Mouse (Mus musculus) forebrain, embryonic 15.5 days (tissue): ENCODE data around the gene Klk9. TPM values are rescaled to one million over a fixed set of nuclear protein-coding genes. Genes with fewer than 3 reads are reported as not detected.

ENCODE experiments used
- ATAC-seq: fragments of 200-750 bp; cut with Nextera tagmentation; replicated peaks from 2 replicates; pipeline ENCODE4 v1.8.0; 2017; ENCODE audit warnings: mild to moderate bottlenecking, moderate TSS enrichment, moderate library complexity
- H3K27ac ChIP-seq: fragments of 300-500 bp; sonication (generic); replicated peaks from 2 replicates; pipeline ENCODE4 v1.5.1; 2015; ENCODE audit warnings: mild to moderate bottlenecking, inconsistent platforms
- H3K27me3 ChIP-seq: fragments of 300-500 bp; sonication (generic); 2 replicates; pipeline ENCODE4 v1.6.1; 2015; ENCODE audit warnings: inconsistent platforms
- H3K36me3 ChIP-seq: fragments of 300-500 bp; sonication (generic); 2 replicates; pipeline ENCODE4 v1.6.1; 2015; ENCODE audit warnings: mild to moderate bottlenecking, inconsistent platforms
- H3K4me1 ChIP-seq: fragments of 300-500 bp; sonication (generic); 2 replicates; pipeline ENCODE4 v1.6.1; 2015; ENCODE audit warnings: inconsistent platforms
- H3K4me2 ChIP-seq: fragments of 300-500 bp; sonication (generic); replicated peaks from 2 replicates; pipeline ENCODE4 v1.6.1; 2015; ENCODE audit warnings: mild to moderate bottlenecking, inconsistent platforms
- H3K4me3 ChIP-seq: fragments of 300-500 bp; sonication (generic); 2 replicates; pipeline ENCODE4 v1.5.1; 2015; ENCODE audit warnings: mild to moderate bottlenecking, inconsistent platforms
- H3K9ac ChIP-seq: fragments of 300-500 bp; sonication (generic); replicated peaks from 2 replicates; pipeline ENCODE4 v1.6.1; 2015; ENCODE audit warnings: mild to moderate bottlenecking, inconsistent platforms
- H3K9me3 ChIP-seq: fragments of 300-500 bp; sonication (generic); 2 replicates; pipeline ENCODE4 v1.6.1; 2016; ENCODE audit warnings: inconsistent platforms
- WGBS: fragments of 180-500 bp; shearing (Covaris S2); methylation state at CpG from one replicate; pipeline ENCODE4 v1.1.7; 2015; ENCODE audit warnings: mixed read lengths; 5-methylcytosine and 5-hydroxymethylcytosine counted together
- polyA plus RNA-seq: library from polyadenylated mRNA; unstranded; fragments of >200 nt; fragmentation: Nextera tagmentation; extraction: Ambion mirVana; gene quantifications from 2 replicates; pipeline ENCODE4 v1.2.1, GENCODE M21; 2015

The Klk9 gene
- polyA plus RNA-seq, result not detected in 2 replicates

DNA sequence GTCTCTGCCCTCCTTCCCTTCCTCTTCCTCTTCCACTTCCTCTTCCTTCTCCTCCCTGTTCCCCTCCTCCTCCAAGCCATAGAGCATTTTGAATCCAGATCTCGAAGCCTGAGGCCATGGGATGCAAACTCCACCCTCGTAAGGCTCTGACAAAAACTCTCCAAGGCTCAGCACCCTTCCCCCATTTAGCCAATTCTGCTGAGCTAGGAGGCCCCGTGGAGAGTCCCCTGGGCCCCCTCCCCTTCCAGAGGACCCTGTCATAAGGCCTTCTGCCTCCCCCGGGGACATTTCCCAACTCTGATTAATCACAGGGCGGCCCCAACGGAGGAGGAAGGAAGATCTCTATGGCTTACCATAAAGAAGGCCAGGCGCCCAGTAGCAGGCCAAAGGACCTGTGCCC, at the start of gene Klk9:
Klk9 (plus strand) TSS at position 301 of the 400 bp plus-strand sequence.
- H3K27me3 ChIP-seq, result peaks cover 20% of the 10 kb centered on the region; the same call in 1 of the 2 replicates
- H3K4me3 ChIP-seq, result no peak within 1 kb of the TSS
- H3K36me3 ChIP-seq, result no peaks in the 10 kb centered on the region
- 77% methylated on average over 7 of the region's 7 CpGs for WGBS
- no peak within 1 kb of the TSS for H3K4me2 ChIP-seq
- no peak for ATAC-seq
- H3K9ac ChIP-seq, result no peak within 1 kb of the TSS
- H3K4me1 ChIP-seq, result peaks cover 6% of the 10 kb centered on the region
- no peaks in the 10 kb centered on the region for H3K9me3 ChIP-seq
- H3K27ac ChIP-seq, result no peak within 1 kb of the TSS

DNA sequence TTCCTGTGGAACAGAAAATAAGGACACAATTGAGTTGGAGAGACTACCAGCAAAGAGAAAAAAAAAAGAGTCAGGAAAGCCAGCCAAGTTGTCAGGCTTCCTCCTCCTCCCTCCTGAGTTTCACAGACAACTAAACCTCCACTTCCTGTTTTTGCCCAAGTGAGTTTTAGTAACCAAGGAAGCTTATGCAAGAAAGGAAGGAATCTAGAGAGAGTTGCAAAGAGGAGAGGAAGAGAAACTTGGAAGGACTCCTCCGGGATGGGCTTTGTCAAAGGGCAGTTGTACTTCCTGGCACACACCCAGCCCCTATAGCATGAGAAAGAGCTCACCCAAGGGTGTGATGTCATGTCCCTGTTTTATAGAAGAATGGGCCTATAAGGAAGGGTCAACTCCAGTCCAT, 43.9 kb upstream of the Klk9 start:
- no peak overlapping the region for H3K9ac ChIP-seq
- no peak overlapping the region for H3K4me2 ChIP-seq
- no peak overlapping the region for H3K27ac ChIP-seq
- no peaks in the 10 kb centered on the region for H3K9me3 ChIP-seq
- no peaks in the 10 kb centered on the region for H3K4me1 ChIP-seq
- no peak overlapping the region for H3K4me3 ChIP-seq
- no peaks in the 10 kb centered on the region for H3K27me3 ChIP-seq
- H3K36me3 ChIP-seq, result no peaks in the 10 kb centered on the region
- WGBS, result 56% methylated on average over 1 of the region's 1 CpGs
- ATAC-seq, result no peak

GRCm38 (mm10) chr7:43752806-43753205, 38.9 kb upstream of the Klk9 start:
- no peaks in the 10 kb centered on the region for H3K36me3 ChIP-seq
- H3K9me3 ChIP-seq, result no peaks in the 10 kb centered on the region
- no peak for ATAC-seq
- H3K4me3 ChIP-seq, result no peak overlapping the region
- no peak overlapping the region for H3K27ac ChIP-seq
- WGBS, result 75% methylated on average over 2 of the region's 2 CpGs
- no peak overlapping the region for H3K9ac ChIP-seq
- H3K27me3 ChIP-seq, result no peaks in the 10 kb centered on the region
- no peak overlapping the region for H3K4me2 ChIP-seq
- H3K4me1 ChIP-seq, result no peaks in the 10 kb centered on the region

- no peak for ATAC-seq
- no peaks in the 10 kb centered on the region for H3K27me3 ChIP-seq
- H3K36me3 ChIP-seq, result no peaks in the 10 kb centered on the region
- no peaks in the 10 kb centered on the region for H3K9me3 ChIP-seq
- H3K4me1 ChIP-seq, result no peaks in the 10 kb centered on the region
- no peak overlapping the region for H3K4me2 ChIP-seq
- WGBS, result 38% methylated on average over 8 of the region's 8 CpGs
- H3K9ac ChIP-seq, result no peak overlapping the region
- no peak overlapping the region for H3K4me3 ChIP-seq
- no peak overlapping the region for H3K27ac ChIP-seq
Observed at GRCm38 (mm10) chr7:43766484-43766883, 25.2 kb upstream of the Klk9 start.

- no peak within 1 kb of the TSS for H3K9ac ChIP-seq
- WGBS, result 88% methylated on average over 4 of the region's 4 CpGs
- no peaks in the 10 kb centered on the region for H3K9me3 ChIP-seq
- no peaks in the 10 kb centered on the region for H3K36me3 ChIP-seq
- H3K4me2 ChIP-seq, result no peak within 1 kb of the TSS
- no peaks in the 10 kb centered on the region for H3K4me1 ChIP-seq
- ATAC-seq, result no peak
- no peak within 1 kb of the TSS for H3K27ac ChIP-seq
- no peak within 1 kb of the TSS for H3K4me3 ChIP-seq
- H3K27me3 ChIP-seq, result no peaks in the 10 kb centered on the region
Observed at GRCm38 (mm10) chr7:43768597-43768996, 23.1 kb upstream of the Klk9 start, which contains the start of gene Klk12. Klk12 (plus strand) TSS chr7:43768897.

- H3K9ac ChIP-seq, result no peak overlapping the region
- H3K4me3 ChIP-seq, result no peak overlapping the region
- 93% methylated on average over 8 of the region's 8 CpGs for WGBS
- H3K36me3 ChIP-seq, result no peaks in the 10 kb centered on the region
- ATAC-seq, result no peak
- no peak overlapping the region for H3K27ac ChIP-seq
- no peaks in the 10 kb centered on the region for H3K9me3 ChIP-seq
- no peaks in the 10 kb centered on the region for H3K27me3 ChIP-seq
- H3K4me2 ChIP-seq, result no peak overlapping the region
- H3K4me1 ChIP-seq, result no peaks in the 10 kb centered on the region
Observed at GRCm38 (mm10) chr7:43769636-43770035, 22.1 kb upstream of the Klk9 start.

- WGBS, result 95% methylated on average over 10 of the region's 10 CpGs
Observed at GRCm38 (mm10) chr7:43770701-43771100, 21.0 kb upstream of the Klk9 start.

DNA sequence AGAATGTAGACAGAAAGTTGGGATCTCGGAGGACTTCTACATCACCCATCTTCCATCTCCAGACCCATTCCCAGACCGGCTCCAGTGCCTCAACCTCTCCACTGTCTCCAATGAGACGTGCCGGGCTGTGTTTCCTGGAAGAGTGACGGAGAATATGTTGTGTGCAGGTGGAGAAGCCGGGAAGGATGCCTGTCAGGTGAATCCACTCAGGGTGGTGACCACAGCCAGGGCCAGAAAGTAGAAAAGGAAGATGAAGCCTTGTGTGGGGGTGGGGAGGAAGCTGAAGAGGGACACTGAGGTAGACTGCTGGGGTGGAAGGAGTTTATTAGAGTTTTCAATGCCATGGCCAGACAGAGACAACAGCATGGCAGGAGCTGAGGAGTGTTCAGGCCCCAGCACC, 19.8 kb upstream of the Klk9 start:
- 92% methylated on average over 6 of the region's 6 CpGs for WGBS
- Histone ChIP-seq H3K27me3 (no peaks in the 10 kb centered on the region), H3K9me3 (no peaks in the 10 kb centered on the region), H3K4me1 (no peaks in the 10 kb centered on the region), H3K9ac (no peak overlapping the region), H3K27ac (no peak overlapping the region), H3K4me3 (no peak overlapping the region), H3K4me2 (no peak overlapping the region), H3K36me3 (no peaks in the 10 kb centered on the region)
- no peak for ATAC-seq

More at GRCm38 (mm10) chr7:43770701-43771100, 21.0 kb upstream of the Klk9 start:
- Histone ChIP-seq H3K9me3 (no peaks in the 10 kb centered on the region), H3K9ac (no peak overlapping the region), H3K27ac (no peak overlapping the region), H3K4me3 (no peak overlapping the region), H3K36me3 (no peaks in the 10 kb centered on the region), H3K27me3 (no peaks in the 10 kb centered on the region), H3K4me2 (no peak overlapping the region), H3K4me1 (no peaks in the 10 kb centered on the region)
- no peak for ATAC-seq

- Histone ChIP-seq H3K9ac (no peak overlapping the region), H3K36me3 (no peaks in the 10 kb centered on the region), H3K27ac (no peak overlapping the region), H3K4me2 (no peak overlapping the region), H3K4me3 (no peak overlapping the region), H3K27me3 (no peaks in the 10 kb centered on the region), H3K4me1 (no peaks in the 10 kb centered on the region), H3K9me3 (no peaks in the 10 kb centered on the region)
- no peak for ATAC-seq
- WGBS, result 81% methylated on average over 3 of the region's 3 CpGs
Observed at GRCm38 (mm10) chr7:43772901-43773300, 18.8 kb upstream of the Klk9 start.

GRCm38 (mm10) chr7:43774364-43774763, 17.3 kb upstream of the Klk9 start, which contains the start of gene Klk11:
Klk11 (plus strand) TSS chr7:43774604.
- H3K9me3 ChIP-seq, result no peaks in the 10 kb centered on the region
- WGBS, result 99% methylated on average over 5 of the region's 5 CpGs
- ATAC-seq, result no peak
- no peak within 1 kb of the TSS for H3K4me2 ChIP-seq
- H3K36me3 ChIP-seq, result no peaks in the 10 kb centered on the region
- H3K9ac ChIP-seq, result no peak within 1 kb of the TSS
- no peak within 1 kb of the TSS for H3K4me3 ChIP-seq
- no peak within 1 kb of the TSS for H3K27ac ChIP-seq
- no peaks in the 10 kb centered on the region for H3K4me1 ChIP-seq
- no peaks in the 10 kb centered on the region for H3K27me3 ChIP-seq

GRCm38 (mm10) chr7:43774802-43775201, 16.9 kb upstream of the Klk9 start:
- no peaks in the 10 kb centered on the region for H3K27me3 ChIP-seq
- H3K4me1 ChIP-seq, result no peaks in the 10 kb centered on the region
- ATAC-seq, result no peak
- H3K36me3 ChIP-seq, result no peaks in the 10 kb centered on the region
- H3K9me3 ChIP-seq, result no peaks in the 10 kb centered on the region
- H3K27ac ChIP-seq, result no peak overlapping the region
- H3K4me2 ChIP-seq, result no peak overlapping the region
- H3K9ac ChIP-seq, result no peak overlapping the region
- no peak overlapping the region for H3K4me3 ChIP-seq
- WGBS, result 46% methylated on average over 6 of the region's 6 CpGs

- 40% methylated on average over 7 of the region's 7 CpGs for WGBS
- Histone ChIP-seq H3K27ac (no peak overlapping the region), H3K27me3 (no peaks in the 10 kb centered on the region), H3K36me3 (no peaks in the 10 kb centered on the region), H3K4me2 (no peak overlapping the region), H3K9me3 (no peaks in the 10 kb centered on the region), H3K9ac (no peak overlapping the region), H3K4me1 (no peaks in the 10 kb centered on the region), H3K4me3 (no peak overlapping the region)
- ATAC-seq, result no peak
Observed at GRCm38 (mm10) chr7:43775311-43776057, 16.2 kb upstream of the Klk9 start.

DNA sequence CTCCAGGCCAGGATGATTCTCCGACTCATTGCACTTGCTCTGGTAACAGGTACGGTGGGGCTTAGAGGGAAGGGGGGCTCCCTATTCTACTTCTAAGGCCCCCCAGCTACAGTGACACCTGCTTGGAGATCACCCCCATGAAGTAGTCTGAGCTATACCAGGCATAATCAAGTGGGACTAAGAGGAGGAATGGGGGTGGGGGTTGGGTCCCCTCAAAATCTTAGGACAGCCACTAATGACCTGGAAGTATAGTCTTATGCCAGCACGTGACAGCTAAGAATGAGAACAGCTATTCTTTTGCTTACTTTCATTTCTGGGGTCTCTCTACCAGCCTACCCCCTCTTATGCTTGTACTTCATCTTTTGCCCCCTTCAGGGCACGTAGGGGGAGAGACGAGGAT, 15.2 kb upstream of the Klk9 start:
- no peak overlapping the region for H3K4me3 ChIP-seq
- H3K9ac ChIP-seq, result no peak overlapping the region
- H3K27ac ChIP-seq, result no peak overlapping the region
- H3K36me3 ChIP-seq, result no peaks in the 10 kb centered on the region
- no peak overlapping the region for H3K4me2 ChIP-seq
- H3K4me1 ChIP-seq, result no peaks in the 10 kb centered on the region
- ATAC-seq, result no peak
- no peaks in the 10 kb centered on the region for H3K9me3 ChIP-seq
- H3K27me3 ChIP-seq, result no peaks in the 10 kb centered on the region
- 88% methylated on average over 5 of the region's 5 CpGs for WGBS
